Mouse (Mus musculus) heart, postnatal 0 days (tissue): Measurements from ENCODE around the gene Fam189a1. TPM values are rescaled to one million over a fixed set of nuclear protein-coding genes. Genes with fewer than 3 reads are reported as not detected.

ENCODE experiments used
- ATAC-seq: fragments of 200-750 bp; cut with Nextera tagmentation; 2 replicates; pipeline ENCODE4 v1.8.0; 2017; ENCODE audit warnings: low read depth, moderate number of reproducible peaks, moderate library complexity; ENCODE audit not compliant: insufficient read depth
- DNase-seq: peaks from one replicate; pipeline ENCODE4 v3.0.0-alpha.2; 2016; ENCODE audit warnings: low spot score
- H3K27ac ChIP-seq: fragments of 300-500 bp; sonication (generic); 2 replicates; pipeline ENCODE4 v1.5.1; 2014; ENCODE audit warnings: low read depth, mild to moderate bottlenecking
- H3K27me3 ChIP-seq: fragments of 300-500 bp; sonication (generic); 2 replicates; pipeline ENCODE4 v1.6.1; 2014; ENCODE audit warnings: low read length, mixed read lengths; ENCODE audit not compliant: control insufficient read depth, insufficient read depth
- H3K36me3 ChIP-seq: fragments of 300-500 bp; sonication (generic); replicated peaks from 2 replicates; pipeline ENCODE4 v1.6.1; 2014; ENCODE audit warnings: low read length, mixed read lengths; ENCODE audit not compliant: control insufficient read depth, insufficient read depth
- H3K4me1 ChIP-seq: fragments of 300-500 bp; sonication (generic); 2 replicates; pipeline ENCODE4 v1.6.1; 2014; ENCODE audit warnings: antibody characterized with exemption; ENCODE audit not compliant: control insufficient read depth, insufficient read depth
- H3K4me2 ChIP-seq: fragments of 300-500 bp; sonication (generic); 2 replicates; pipeline ENCODE4 v1.6.1; 2014; ENCODE audit warnings: low read depth, mild to moderate bottlenecking, low read length, moderate library complexity
- H3K4me3 ChIP-seq: fragments of 300-500 bp; sonication (generic); 2 replicates; pipeline ENCODE4 v1.5.1; 2014; ENCODE audit warnings: low read depth, low read length
- H3K9ac ChIP-seq: fragments of 300-500 bp; sonication (generic); replicated peaks from 2 replicates; pipeline ENCODE4 v1.6.1; 2014; ENCODE audit warnings: low read depth, low read length, mixed read lengths
- H3K9me3 ChIP-seq: fragments of 300-500 bp; sonication (generic); replicated peaks from 2 replicates; pipeline ENCODE4 v1.6.1; 2016; ENCODE audit warnings: low read length; ENCODE audit not compliant: control insufficient read depth
- CTCF ChIP-seq: IDR thresholded peaks from 2 replicates; pipeline ENCODE4 v1.5.1; 2016; ENCODE audit warnings: antibody characterized with exemption, control low read depth, low read depth
- EP300 ChIP-seq: IDR thresholded peaks from 2 replicates; pipeline ENCODE4 v1.6.1; 2016; ENCODE audit warnings: antibody characterized with exemption, low read depth
- WGBS: fragments of 180-500 bp; shearing (Covaris S2); extraction: QIAGEN DNeasy Blood & Tissue Kit; methylation state at CpG from one replicate; pipeline ENCODE4 v1.1.7; 2014; 5-methylcytosine and 5-hydroxymethylcytosine counted together
- polyA plus RNA-seq: library from polyadenylated mRNA; unstranded; fragments of >200 nt; fragmentation: Nextera tagmentation; extraction: Ambion mirVana; gene quantifications from 2 replicates; pipeline ENCODE4 v1.2.1, GENCODE M21; 2015
- total RNA-seq: library from RNA; depleted of rRNA; stranded (reverse); fragments of >200 nt; gene quantifications from 2 replicates; pipeline ENCODE4 v1.2.3, GENCODE M21; 2014; ENCODE audit warnings: low replicate concordance

Gene Fam189a1
- total and polyA plus RNA-seq, 2 experiments from 2014 or later: 0.11 to 0.42 TPM

DNA sequence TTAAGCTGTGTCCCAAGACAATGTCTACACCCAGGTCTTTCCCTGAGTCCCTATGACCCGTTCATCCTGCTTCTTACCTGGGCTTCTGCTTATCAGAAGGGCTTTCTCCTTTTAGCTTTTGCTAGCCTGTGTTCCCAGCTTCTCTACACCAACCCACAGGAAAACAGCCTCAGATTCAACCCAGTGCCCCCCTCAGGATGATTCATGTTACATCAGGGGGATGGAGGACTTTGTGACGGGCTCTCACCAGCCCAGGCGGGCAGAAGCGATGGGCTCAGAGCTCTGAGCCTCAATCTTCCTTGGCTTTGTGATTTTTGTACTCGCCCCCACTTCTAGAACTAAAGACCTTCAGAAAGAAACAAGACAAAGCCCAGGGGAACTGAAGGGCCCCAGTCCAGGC, 335.3 kb downstream of the Fam189a1 start:
- Histone ChIP-seq H3K9ac (no peak overlapping the region), H3K4me2 (no peak overlapping the region), H3K27ac (no peak overlapping the region), H3K4me3 (no peak overlapping the region), H3K36me3 (no peaks in the 10 kb centered on the region), H3K27me3 (no peaks in the 10 kb centered on the region), H3K4me1 (no peaks in the 10 kb centered on the region), H3K9me3 (no peaks in the 10 kb centered on the region)
- ATAC-seq: no peak
- TF ChIP-seq CTCF (no peak), EP300 (no peak)
- WGBS: 79% methylated on average over 5 of the region's 5 CpGs
- no peak for DNase-seq

DNA sequence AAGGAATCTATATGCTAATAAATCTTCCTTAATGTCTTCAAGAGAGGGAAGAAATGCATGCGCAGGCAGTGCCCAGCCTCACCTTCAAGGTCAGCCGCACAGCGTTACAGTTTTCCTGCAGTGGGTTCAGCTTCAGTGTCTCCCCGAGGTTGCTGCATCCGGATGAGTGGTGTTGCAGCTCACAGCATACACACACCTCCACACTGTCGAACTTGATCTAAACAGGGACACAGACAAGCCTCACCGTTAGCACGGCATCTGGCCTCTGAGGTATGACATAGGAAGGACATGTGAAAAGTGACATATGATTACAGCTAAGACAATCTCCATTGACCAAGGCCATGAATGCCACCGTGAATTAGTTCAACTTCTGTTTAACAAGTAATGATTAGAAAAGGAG, 336.7 kb downstream of the Fam189a1 start:
- H3K27ac ChIP-seq: no peak overlapping the region
- ATAC-seq (no peak), DNase-seq (no peak)
- H3K4me1 ChIP-seq: no peaks in the 10 kb centered on the region
- H3K27me3 ChIP-seq: no peaks in the 10 kb centered on the region
- no peak overlapping the region for H3K9ac ChIP-seq
- H3K36me3 ChIP-seq: no peaks in the 10 kb centered on the region
- 79% methylated on average over 9 of the region's 9 CpGs for WGBS
- no peak overlapping the region for H3K4me2 ChIP-seq
- no peaks in the 10 kb centered on the region for H3K9me3 ChIP-seq
- no peak overlapping the region for H3K4me3 ChIP-seq
- no peak for TF ChIP-seq EP300
- no peak for TF ChIP-seq CTCF

DNA sequence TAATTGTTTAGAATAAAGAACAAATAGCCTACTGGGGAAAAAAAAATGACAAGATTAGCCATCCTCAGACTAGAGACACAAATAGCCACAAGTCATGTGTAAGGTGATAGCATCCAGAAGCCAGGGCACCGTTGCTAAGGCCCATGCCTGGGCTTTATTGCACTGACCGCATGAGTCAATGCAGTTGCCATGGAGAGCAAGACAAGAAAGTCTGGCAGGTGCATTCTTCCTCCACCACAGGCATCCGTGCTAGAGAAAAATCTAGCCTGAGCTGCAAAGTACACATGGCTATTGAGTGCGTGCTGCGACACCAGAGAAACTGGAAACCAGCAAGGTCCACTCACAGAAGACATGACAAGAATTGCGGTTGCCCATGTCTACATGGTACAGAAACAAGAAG, 347.5 kb downstream of the Fam189a1 start:
- Histone ChIP-seq H3K27me3 (no peaks in the 10 kb centered on the region), H3K4me2 (no peak overlapping the region), H3K27ac (no peak overlapping the region), H3K4me3 (no peak overlapping the region), H3K4me1 (no peaks in the 10 kb centered on the region), H3K9ac (no peak overlapping the region), H3K9me3 (no peaks in the 10 kb centered on the region), H3K36me3 (no peaks in the 10 kb centered on the region)
- DNase-seq (no peak), ATAC-seq (no peak)
- no peak for TF ChIP-seq CTCF
- TF ChIP-seq EP300: no peak
- 62% methylated on average over 6 of the region's 6 CpGs for WGBS

DNA sequence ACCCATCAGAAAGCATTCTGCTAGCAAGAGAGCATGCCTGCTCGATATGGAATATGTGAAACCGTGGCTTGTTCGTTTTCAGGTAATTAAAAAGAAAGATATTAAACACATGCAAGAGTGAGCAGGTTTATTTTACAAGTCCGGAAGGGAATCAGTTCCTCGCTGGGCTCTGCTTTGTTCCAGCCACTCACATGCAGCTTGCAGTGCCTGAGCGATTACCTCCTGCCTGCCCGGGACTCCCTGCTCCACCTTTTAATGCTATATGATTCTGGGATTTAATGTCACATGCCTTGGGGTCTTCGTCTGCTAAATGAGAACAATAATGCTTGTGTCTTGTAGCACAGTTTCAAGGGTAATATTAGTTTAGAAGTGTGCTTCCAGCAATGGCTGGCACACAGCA, 351.3 kb downstream of the Fam189a1 start:
- H3K4me3 ChIP-seq: no peak overlapping the region
- no peak overlapping the region for H3K27ac ChIP-seq
- 76% methylated on average over 8 of the region's 8 CpGs for WGBS
- H3K9ac ChIP-seq: no peak overlapping the region
- DNase-seq: no peak
- no peak for ATAC-seq
- H3K9me3 ChIP-seq: no peaks in the 10 kb centered on the region
- H3K36me3 ChIP-seq: no peaks in the 10 kb centered on the region
- no peak for TF ChIP-seq CTCF
- no peak for TF ChIP-seq EP300
- H3K27me3 ChIP-seq: no peaks in the 10 kb centered on the region
- no peak overlapping the region for H3K4me2 ChIP-seq
- no peaks in the 10 kb centered on the region for H3K4me1 ChIP-seq

DNA sequence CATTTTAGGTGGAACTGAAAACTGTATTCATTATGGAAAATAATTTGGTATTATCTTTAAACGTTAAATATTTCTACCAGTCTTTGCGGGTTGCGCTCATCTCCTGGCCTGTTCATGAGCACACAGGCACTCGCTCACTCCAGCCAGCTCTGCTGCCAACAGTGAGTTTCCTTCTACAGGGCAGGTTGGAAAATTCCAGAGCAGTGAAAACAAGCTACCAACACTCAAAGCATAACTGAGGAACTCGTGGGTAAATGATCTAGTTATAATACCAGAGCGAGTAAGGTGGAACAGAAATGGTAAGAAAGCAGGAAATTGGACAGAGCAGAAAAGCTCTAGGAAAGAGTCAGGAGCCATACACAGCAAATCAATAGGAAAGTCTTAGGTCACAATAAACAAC, 360.8 kb downstream of the Fam189a1 start:
- 0 out of 2 replicates have a peak overlapping the region, but pooled peaks have one; percentile 1 for H3K4me2 ChIP-seq
- ATAC-seq: no peak

DNA sequence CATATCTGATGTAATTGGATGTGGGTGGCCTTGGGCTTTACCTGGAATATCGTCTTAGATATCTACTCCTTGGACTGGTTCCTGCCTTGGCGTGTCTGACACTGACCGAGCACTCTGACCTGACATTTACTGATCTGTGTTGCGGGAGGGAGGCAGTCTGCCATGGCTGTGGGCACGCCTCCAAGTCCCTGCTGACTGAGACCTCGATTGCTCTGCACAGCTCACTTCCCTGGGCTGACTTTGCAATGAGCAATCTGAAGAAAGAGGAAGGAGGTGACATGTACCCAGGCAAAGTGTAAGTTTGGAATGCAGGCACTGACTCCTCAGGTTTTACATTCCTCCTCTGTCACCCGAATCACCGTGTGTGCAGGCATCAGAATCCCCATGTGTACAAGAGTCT, 364.3 kb downstream of the Fam189a1 start:
- TF ChIP-seq EP300: no peak
- no peak for TF ChIP-seq CTCF
- H3K27ac ChIP-seq: peak overlapping the region; percentile 52; the same call in 1 of the 2 replicates
- 26% methylated on average over 8 of the region's 8 CpGs for WGBS
- no peak overlapping the region for H3K9ac ChIP-seq
- H3K4me1 ChIP-seq: peaks cover 19% of the 10 kb centered on the region
- H3K4me2 ChIP-seq: peak overlapping the region; percentile 33
- DNase-seq (peak; percentile 9), ATAC-seq (peak; percentile 66)
- no peak overlapping the region for H3K4me3 ChIP-seq
- H3K36me3 ChIP-seq: no peaks in the 10 kb centered on the region
- no peaks in the 10 kb centered on the region for H3K9me3 ChIP-seq
- H3K27me3 ChIP-seq: no peaks in the 10 kb centered on the region

More for the DNA sequence above, 360.8 kb downstream of the Fam189a1 start:
- Histone ChIP-seq H3K36me3 (no peaks in the 10 kb centered on the region), H3K27me3 (no peaks in the 10 kb centered on the region), H3K4me3 (no peak overlapping the region), H3K27ac (0 out of 2 replicates have a peak overlapping the region, but pooled peaks have one; percentile 39), H3K4me1 (peaks cover 19% of the 10 kb centered on the region), H3K9ac (no peak overlapping the region), H3K9me3 (no peaks in the 10 kb centered on the region)
- WGBS: 45% methylated on average over 6 of the region's 6 CpGs
- DNase-seq: peak; percentile 20
- TF ChIP-seq CTCF (no peak), EP300 (no peak)
